Mouse (Mus musculus): ENCODE data around the gene Spem1.
A peak's percentile ranks its signal among the peaks of the same experiment; 100 is the strongest.

The Spem1 gene

DNA sequence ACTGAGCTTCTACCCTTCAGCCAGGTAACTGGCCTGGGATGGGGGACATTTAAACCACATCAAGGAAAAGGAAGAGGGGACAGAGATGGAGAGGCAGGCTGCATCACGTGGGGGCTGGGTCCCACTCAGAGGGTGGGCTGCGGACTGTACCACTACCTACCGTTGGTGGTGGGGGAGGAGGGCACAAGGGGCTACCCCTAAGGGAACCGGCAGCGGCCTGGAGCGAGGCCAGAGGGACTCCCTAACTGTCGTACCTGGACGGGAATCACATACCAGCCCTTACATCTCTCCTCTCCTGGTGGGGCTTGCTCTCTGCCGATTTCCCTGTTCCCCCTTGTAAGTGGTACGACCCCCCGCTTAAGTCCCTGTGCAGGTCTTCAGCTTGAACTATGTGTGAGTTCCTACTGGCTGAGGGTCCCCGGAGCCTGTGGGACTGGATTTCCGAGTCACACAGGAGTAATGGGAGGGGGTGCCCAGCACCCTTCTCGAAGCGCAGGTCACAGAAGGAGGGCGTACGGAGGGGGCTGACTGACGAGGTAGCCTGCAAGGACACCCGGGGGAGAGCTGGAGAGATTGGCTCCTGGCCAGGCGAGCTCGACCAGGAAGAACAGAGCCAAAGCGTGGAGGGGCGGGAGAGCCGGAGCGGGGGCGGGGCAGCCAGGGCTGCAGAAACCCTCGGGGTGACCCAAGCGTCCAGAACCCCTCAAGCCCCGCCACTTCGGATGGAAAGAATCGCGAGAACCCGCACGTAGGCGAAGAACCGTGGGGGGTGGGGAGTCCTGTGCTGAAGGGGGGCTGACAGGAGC, 21.4 kb downstream of the Spem1 start:
- DNase-seq (ENCODE audit: low read depth in 1 of 2, low spot score in 2 of 2) = no peak

DNA sequence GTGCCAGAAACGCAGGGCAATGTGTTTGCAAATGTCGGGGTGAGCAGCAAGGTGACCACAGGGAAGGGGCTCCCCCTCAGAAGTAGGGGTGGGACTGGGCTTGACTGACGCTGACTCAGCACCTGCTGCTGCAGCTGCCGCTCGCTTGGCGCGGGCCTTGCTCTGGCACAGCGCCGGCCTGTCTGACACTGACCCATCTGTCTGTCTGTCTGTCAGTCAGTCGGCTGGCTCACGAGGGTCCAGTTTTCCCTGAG, 21.9 kb downstream of the Spem1 start:
- DNase-seq (ENCODE audit: low read depth in 1 of 2, low spot score in 2 of 2) = no peak

DNA sequence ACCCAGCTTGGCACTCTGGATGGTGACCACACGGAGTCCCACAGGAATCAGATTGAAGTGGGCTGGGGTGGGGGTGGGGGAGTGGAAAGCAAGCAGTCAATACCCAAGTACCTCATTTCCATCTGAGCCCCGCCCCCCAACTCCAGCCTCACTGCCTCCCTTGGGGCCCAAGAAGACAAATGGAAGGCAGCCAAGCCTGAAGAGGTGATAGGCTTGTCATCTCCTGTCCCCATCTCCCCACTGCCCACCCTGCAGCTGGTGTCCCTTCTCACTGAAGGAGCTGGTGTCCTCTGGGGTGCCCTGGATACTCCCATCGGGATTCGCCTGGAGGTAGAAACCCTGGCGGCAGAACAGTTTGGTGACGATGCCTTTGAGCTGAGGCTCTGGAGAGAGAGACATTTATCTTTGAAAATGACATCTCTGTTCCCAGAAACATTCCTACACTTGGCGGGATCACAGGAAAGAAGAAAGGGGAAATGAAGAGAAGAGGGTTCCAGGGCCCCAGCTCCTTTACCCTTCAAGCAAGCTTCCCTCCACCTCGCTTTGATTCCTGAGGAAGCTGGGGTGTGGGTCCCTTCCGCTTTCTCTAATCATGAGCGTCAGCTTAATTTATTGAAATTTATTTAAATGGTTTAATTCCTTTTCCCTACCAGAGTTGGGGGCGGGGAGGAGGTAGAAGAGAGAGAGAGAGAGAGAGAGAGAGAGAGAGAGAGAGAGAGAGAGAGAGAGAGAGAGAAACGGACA, 22.4 kb downstream of the Spem1 start:
- DNase-seq (ENCODE audit: low read depth in 1 of 2, low spot score in 2 of 2) = no peak

DNA sequence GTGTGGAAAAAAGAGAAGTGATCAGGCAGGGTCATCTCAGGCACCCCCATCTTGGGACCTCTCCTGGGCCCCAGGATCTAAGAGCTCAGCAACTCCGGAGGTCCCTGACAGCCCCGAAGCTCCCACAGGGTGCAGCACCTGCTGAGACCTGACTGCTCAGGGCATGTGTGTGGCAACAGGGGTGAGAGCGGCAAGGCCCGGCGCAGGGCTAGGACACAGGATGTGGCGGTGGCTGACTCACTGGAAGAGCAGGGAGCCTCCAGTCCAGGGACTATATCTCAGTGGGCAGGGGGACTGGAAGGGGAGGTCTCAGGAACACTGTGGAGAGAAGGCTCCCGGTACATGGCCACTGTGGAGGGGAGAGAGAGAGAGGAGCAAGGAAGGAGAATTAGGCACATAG, 24.1 kb downstream of the Spem1 start:
- no peak for DNase-seq (ENCODE audit: low read depth in 1 of 2, low spot score in 2 of 2)

DNA sequence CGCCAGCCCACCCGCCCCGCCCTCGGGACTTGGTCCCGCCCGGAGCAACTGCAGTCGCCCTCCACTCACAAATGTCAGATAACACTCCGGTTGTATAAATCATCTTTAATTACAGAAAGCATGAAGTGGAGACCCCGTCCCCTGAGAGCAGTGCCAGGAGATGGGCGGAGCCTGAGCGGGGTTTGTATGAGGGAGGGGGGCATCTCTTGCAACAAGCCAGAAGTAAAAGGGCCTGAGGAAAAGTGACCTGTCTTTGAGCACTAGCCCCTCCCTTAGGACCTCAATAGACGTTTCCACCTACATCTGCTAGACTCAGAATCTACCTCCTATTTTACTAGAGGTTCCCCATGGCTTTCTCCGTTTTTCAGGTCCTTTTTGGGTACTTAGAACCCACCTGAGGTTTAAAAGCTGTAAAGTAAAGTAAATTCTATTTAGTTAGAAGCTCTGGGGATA, 26.0 kb downstream of the Spem1 start:
- no peak for DNase-seq (ENCODE audit: low read depth in 1 of 2, low spot score in 2 of 2)

DNA sequence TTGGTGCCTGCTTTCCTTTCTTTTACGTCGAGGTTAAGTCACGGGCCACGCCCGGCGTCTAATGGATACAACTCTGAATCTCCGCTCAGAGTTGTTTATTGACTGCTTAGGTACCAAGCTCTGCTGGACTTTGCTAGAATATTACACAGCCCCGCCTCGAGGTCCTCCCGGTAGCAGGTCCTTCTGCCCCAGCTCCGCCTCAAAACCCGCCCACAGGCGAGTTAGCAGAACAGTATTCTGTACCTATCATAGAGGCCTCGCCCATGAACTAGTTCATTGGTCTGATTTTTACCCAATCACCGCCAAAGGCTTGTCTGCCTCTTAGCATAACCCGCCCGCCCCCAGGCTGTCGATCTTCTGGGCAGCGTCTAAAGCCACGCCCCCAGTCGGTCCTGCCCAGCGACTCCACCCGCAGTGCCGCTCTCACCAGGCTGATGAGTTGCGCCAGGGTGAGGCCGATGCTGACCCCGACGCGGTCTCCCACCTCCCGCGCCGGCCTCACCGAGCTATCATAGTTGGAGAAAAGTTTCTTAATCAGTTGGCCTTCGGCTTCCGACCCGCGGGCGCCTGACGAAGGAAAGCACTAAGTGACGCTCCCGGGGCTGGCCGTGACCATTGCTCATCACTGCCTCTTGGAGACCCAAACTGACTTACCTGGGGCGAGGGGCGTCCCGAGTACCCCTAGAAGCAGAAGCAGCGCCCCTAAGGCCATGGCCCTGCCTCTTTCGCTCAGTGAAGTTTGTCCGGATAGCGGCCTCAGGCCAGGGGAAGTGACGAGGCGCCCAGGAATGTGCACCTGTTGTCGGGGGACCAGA, 26.6 kb downstream of the Spem1 start, which contains the start of gene Chrnb1:
TSS of gene Chrnb1 (minus strand) at position 776 of the 815 bp plus-strand sequence.
- DNase-seq (ENCODE audit: low read depth in 1 of 2, low spot score in 2 of 2) = peak; percentile 85 to 87

DNA sequence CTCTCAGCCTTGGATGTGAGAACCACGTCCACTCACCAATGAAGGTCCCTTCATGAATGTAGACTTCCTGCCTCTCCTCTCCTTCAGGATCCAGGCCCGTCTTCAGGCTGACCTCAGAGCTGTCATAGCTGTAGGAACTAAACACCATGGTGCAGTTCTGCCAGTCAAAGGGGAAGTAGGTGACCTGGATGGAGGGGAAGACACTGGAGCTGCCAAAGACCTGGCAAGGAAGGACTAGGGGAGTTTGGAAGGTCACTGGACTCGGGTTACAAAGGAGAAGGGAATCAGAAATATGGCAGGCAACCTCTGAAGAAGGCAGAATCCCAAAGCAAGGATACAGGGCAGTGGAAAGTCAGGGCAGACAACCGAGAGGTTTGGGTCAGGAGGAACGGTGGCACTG, 28.6 kb downstream of the Spem1 start:
- no peak for DNase-seq (ENCODE audit: low read depth in 1 of 2, low spot score in 2 of 2)

DNA sequence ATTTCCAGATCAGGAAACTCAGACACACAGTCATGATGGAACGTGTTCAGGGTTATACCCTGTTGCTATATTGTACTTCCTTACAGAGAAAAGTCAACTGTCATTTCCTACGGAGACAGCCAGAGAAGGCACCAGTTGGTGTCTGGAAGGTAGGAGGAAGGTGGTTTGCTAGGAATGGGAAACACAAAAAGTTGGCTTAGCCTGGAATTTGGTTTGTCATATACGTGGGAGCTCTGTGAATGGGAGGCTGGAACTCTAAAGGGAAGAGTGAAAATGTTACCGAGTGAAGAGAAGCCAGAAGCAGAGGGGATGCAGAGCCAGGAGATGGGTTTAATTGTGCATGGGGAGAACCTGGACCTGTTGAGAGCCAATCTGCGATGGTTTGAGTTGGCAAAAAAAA, 30.6 kb downstream of the Spem1 start:
- DNase-seq (ENCODE audit: low read depth in 1 of 2, low spot score in 2 of 2) = no peak

DNA sequence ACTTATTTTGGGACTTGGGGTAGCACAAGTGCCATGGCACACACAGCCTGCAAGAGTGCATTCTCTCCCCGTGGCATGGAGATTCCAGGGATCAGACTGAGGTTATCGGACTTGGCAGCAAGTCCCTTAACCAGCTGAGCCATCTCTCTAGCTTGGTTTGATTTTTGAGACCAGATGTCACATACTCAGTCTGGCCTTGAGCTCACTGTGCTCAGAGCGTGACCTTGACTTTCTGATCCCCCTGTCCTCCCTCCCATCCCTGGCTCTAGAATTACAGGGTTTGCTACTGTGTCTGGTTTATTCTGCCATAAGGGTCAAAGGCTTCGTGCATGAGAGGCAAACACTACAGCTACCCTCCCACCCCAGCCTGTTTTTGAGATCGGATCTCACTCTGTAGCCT, 32.5 kb downstream of the Spem1 start:
- no peak for DNase-seq (ENCODE audit: low read depth in 1 of 2, low spot score in 2 of 2)

DNA sequence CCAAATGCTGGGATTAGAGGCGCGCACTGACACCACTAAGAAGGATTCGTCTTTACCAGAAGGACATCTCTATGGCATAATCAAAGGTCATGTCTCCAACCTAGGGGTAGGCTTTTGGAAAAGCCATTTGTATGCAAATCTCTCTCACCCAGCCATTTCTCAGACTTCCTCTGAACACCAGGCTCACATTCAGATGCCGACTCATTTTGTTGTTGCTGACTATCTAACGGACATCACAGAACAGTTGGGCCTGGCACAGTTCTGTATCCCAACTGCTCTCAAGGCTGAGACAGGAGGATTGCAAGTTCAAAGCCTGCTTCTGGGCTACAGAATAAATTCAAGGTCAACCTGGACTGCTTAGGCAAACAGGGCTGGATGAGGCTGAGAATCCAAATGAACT, 34.7 kb downstream of the Spem1 start:
- no peak for DNase-seq (ENCODE audit: low read depth in 1 of 2, low spot score in 2 of 2)

DNA sequence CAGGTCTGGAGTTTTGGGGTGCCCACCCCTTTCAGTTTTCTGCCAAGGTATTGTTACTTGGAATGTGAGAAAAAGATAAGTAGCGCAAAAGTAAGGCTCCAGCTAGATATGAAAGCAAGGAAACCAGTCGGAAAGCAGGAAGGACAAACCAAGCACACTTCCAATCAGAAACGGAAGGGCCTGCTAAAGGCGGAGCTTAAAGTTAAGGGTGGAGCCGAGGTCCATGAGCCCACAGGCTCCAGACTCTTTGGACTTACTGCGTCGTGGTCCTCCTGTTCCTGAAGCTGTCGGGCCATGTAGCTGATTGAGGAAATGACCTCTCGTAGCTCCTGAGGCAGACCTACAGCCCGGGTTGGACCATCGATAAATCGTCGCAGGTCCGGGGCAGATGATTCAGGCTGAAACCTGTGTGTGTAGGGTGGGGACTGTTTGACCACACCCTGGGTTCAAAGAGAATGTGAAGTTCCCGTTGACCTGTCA, 37.1 kb downstream of the Spem1 start:
- no peak for DNase-seq (ENCODE audit: low read depth in 1 of 2, low spot score in 2 of 2)

DNA sequence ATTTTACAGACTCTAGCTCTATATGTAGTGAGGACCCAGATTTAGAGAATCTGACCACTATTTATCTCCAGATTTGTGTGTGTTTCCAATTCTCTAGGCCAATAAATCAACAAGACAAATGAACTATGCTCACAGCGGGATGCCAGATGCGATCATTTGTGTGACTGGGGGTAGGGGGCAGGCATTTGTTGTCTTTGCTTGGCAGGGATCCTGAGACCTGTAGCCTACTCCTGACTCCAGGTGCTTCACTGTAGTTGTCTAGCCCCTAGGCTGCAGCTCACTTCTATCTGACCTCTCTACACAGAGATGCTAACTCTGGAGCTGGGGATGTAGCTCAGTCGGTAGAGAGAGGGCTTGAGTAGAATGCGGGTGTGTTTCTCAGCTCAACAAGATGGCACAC, 40.2 kb downstream of the Spem1 start:
- no peak for DNase-seq (ENCODE audit: low read depth in 1 of 2, low spot score in 2 of 2)

DNA sequence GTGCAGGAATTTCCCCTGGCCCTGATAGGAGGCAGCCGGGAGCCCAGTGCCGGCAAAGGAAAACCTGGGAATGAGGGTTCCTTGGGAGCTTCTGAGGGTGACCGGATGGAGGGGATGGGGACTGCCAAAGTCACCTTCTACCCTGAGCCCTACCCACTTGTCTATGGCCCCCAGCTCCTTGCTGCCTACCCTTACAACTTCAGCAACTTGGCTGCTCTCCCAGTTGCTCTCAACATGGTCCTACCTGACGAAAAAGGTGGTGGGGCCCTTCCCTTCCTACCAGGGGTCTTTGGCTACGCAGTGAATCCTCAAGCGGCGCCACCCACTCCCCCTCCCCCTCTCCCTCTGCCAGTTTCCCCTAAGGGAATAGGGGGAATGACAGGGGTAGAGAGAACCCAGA, 43.0 kb downstream of the Spem1 start:
- no peak for DNase-seq (ENCODE audit: low read depth in 1 of 2, low spot score in 2 of 2)

DNA sequence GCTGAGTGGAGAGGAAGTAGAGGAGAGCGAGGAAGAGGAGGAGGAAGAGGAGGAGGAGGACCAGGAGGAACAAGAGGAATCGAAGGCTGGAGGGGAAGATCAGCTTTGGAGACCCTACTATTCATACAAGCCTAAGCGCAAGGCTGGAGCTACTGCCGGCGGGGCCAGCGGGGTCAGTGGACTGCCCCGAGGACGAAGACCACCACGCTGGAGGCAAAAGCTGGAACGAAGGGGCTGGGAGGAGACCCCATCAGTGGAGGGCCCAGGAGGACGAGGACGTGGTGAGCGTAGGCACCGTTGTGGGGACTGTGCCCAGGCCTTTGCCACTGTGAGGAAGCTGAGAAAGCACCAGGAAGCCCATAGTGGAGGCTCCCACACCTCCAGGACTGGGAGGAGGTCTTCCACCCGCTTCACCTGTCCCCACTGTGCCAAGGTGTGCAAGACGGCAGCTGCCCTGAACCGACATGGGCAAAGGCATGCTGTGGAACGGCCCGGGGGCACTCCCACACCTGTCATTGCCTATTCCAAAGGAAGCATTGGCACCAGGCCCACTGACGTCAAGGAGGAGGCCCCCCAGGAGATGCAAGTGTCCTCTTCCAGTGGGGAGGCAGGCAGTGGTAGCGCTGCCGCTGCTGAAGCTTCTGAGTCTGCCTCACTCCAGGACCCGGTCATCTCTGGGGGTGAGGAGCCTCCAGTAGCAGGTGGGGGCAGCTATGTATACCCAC, 43.6 kb downstream of the Spem1 start:
- no peak for DNase-seq (ENCODE audit: low read depth in 1 of 2, low spot score in 2 of 2)

DNA sequence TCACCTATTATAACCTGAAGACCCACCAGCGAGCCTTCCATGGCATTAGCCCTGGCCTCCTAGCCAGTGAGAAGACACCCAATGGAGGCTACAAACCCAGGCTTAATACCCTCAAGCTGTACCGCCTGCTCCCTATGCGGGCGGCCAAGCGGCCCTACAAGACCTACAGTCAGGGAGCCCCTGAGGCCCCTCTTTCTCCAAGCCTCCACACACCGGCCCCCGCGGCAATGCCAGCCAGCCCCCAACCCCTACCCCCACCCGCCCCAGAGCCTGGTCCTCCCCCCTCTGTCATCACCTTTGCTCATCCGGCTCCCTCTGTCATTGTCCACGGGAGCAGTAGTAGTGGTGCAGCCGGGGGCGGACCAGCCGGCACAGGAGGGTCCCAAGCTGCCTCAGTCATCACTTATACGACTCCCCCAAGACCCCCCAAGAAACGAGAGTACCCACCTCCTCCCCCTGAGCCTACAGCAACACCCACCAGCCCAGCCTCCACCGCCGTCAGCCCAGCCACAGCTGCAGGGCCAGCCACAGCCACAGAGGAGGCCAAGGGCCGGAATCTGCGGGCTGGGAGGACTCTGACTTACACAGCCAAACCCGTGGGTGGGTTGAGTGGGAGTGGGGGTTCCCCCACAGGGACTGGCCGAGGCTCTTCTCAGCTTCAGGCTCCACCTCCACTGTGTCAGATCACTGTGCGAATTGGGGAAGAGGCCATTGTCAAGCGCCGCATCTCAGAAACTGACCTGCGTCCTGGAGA, 44.3 kb downstream of the Spem1 start:
- DNase-seq (ENCODE audit: low read depth in 1 of 2, low spot score in 2 of 2) = no peak

DNA sequence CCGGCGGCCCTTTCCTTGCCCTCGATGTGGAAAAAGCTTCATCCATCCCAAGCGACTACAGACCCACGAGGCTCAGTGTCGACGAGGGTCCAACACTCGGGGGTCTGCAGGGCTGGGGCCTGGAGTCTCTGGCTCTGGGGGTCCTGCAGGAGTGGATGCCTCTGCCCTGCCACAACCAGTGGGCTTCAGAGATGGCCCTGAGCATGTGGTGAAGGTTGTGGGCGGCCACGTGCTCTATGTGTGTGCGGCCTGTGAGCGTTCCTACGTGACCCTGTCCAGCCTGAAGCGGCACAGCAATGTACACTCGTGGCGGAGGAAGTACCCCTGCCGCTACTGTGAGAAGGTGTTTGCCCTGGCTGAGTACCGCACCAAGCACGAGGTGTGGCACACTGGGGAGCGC, 45.5 kb downstream of the Spem1 start:
- DNase-seq (ENCODE audit: low read depth in 1 of 2, low spot score in 2 of 2) = no peak

DNA sequence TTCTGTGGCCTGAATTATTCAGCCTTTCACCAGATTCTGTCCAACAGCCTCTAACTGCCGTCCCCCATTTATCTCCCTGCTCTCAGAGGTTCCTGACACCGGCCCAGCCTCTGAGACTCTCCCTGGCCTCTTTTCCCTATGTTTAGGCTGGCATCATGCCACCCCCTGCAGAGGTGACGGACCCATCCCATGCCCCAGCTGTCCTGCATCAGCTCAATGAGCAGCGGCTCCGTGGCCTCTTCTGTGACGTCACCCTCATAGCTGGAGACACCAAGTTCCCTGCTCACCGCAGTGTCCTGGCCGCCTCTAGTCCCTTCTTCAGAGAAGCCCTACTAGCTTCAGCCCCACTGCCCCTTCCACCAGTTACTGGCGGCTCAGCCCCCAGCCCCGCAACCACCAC, 46.3 kb downstream of the Spem1 start:
- DNase-seq (ENCODE audit: low read depth in 1 of 2, low spot score in 2 of 2) = no peak

DNA sequence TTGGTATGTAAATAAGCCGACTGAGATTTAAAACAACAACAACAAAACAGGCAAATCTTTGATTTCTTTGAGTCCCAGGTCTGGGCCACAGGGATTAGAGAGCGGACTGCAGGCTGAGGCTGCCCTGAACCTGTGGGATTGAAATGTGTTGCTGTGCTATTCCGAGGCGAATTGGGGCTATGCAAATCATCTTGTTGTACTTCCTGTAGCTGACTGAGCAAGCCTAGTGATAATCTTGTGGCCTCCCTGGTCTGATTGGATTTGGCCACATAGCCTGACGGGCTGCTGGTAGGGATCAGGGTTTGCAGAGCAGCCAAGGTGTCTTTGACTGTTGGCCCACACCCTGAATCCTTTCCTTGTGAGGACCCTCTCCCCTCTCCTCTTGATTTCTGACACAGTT, 47.0 kb downstream of the Spem1 start:
- DNase-seq (ENCODE audit: low read depth in 1 of 2, low spot score in 2 of 2) = no peak
